Mouse (Mus musculus) adrenal gland, postnatal 4 days (tissue): ENCODE measurements around the gene Fcgbp. TPM values are rescaled to one million over a fixed set of nuclear protein-coding genes. Genes with fewer than 3 reads are reported as not detected.
"Not testable (repeated sequence)": the region's sequence is repeated elsewhere in the genome, so short reads cannot be mapped to it uniquely, and the experiment has no call there.

Experiments used
- DNase-seq, 2 experiments: peaks; one replicate each; pipeline ENCODE4 v3.0.0; 2021 to 2022; ENCODE audit warnings: low spot score in 2 of 2, mixed read lengths in 2 of 2
- total RNA-seq, 2 experiments: library from RNA; stranded (reverse); gene quantifications; 2 replicates each; pipeline ENCODE4 v1.2.3; 2021

Fcgbp gene
- total RNA-seq, 2 experiments from 2014 or later: 0.34 to 0.37 TPM

DNA sequence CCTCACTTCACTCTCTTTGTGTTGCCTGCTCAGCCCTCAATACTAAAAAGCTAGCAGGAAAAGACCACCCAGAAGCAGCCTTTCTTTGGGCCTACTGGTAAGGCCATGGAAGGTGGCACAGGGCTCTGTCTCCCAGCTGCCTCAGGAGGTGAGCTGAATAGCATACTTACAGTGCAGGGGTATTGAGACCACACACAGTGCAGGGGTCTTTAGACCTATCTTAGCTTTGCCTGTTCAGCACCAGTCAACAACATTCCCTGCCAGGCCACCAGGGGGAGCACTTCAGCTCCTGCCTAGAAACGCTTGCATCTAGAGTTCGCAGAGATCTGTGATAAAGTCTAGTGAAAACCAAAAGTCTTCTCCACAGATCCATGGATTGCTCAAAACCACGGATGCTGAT, 77.2 kb downstream of the Fcgbp start:
- peak; percentile 36 to 49 for DNase-seq

DNA sequence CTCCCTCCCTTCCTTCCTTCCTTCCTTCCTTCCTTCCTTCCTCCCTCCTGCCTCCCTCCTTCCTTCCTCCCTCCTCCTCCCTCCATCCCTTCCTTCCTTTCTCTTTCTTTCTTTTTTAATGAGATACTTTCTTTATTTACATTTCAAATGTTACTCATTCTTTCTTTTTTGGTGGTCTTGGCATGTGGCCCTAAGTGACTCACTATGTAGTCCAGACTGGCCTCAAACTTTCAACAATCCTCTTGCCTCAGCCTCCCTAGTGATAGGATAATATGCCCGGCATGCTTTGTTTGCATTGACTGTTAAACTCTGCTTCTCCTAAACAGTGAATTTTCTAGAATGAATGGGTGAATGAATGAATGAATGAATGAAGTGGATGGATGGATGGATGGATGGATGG, 78.8 kb downstream of the Fcgbp start:
- no peak for DNase-seq

DNA sequence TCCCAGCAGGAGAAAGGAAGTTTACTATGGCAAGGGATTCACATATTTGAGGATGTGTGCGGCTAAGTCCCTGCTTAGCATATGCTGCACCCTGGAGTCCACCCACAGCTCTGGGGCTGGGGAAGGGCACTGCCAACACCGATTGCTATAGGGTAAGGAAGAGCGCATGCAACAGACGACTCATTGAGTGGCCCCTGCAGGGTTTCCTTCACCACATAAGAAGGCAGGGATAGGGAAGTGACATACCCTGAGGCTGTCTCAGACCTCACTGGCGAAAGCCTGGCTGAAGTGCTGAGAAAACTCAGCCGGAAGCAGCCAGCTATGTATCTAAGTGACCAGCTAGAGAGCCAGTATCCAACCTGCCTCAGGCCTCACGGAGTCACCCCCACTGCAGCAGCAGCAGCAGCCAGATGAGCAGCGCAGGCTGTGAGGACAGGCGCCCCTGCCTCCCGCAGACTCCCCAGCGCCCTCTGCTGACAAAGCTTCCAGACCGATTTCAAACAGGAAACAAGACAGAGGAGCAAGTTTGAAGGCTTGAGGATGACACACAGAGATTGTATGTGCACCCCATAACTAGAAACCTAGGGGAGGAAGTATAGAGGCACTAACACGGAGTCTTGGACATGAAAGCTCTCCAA, 80.7 kb downstream of the Fcgbp start:
- DNase-seq: peak in 1 of 2 experiments; percentile 42

DNA sequence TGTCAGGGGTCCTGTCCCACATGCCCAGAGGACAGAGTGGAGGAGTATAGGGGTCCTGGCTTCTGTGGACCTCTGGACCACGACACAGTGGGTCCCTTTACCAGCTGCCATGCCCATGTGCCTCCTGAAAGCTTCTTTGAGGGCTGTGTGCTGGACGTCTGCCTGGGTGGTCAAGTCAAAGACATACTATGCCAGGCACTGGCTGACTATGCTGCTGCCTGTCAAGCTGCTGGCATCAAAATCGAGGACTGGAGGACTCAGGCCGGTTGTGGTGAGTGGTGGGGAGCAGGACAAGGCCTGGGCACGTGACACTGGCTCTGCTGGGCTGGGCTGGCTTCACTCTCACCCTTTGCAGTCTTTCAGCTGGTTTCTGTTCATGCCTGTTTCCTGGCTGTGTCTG, 82.6 kb downstream of the Fcgbp start:
- DNase-seq: not testable (repeated sequence)

DNA sequence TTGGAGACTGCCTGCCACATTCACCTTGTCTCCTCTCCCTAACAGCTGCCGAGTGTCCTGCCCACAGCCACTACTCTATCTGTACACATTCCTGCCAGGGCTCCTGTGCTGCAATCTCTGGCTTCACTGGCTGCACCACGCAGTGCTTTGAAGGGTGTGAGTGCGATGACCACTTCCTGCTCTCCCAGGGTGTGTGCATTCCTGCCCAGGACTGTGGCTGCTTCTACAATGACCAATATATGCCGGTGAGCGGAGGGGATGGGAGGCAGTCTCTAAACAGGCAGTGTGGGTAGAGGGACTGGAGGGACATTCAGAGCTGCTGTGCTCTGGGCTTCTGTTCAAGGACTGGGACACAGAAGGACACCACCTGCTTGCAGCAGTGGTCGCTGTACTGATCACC, 88.3 kb downstream of the Fcgbp start:
- DNase-seq: no peak

DNA sequence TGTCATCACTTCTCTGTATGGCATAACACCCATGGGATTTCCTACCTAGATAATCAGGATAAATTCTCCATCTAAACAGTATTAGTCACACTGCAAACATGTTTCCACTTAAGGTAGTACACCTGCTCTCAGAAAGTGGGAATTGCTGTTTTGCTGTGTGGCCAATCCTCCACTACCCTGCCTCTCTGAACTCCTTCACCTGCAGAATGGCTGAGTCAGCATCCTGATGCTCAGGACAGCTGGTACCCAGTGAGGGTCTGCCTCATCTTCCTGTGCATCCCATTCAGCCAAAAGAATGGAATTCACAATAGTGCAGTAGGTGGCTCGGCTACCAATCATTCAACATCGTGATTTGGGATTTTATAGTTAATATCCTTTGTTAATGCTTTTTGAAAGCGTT, 88.9 kb downstream of the Fcgbp start:
- DNase-seq: no peak

DNA sequence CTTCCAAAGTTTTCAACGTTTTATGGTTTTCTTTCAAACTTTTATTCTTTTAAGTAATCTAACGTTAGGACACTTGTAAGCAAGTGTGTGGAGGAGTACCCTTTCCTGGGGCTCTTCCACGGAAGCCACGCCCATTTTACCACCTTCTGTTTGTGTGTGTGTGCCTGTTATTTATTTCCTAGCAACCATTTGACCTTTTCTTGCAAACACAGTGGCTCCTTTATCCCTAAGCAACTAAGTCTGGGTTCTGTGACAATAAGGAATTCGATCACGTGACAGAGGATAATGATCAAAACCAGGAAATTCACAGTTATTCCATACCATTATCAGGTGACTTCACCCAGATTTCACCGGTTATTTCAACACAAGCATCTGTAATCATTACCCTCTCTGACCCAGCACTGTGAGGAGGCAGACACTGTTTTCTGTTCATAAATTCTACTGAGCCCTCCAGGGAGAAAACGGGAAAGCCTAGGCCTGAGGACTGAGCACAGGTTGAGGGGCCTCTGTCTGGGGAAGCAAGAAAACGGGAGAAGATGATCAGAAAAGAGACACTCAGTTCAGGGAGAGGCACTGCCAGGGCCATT, 90.2 kb downstream of the Fcgbp start:
- no peak for DNase-seq

DNA sequence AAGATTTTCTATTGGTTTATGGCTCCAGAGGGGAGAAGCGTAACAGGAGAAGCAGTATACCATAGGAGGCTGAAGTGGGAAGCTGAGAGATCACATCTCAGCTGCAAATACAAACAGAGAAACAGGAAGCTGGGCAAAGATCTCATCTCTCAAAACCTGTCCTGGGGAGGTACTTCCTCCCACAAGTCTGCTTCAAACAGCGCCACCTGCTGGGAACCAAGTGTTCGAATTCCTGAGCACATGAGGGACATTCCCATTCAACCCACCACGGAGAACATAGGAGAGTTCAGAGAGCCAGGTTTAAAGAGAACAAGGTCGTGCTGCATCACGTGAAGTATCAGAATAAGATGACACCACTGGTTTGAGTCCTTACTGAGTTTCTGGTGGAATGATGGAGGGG, 94.4 kb downstream of the Fcgbp start:
- no peak for DNase-seq

DNA sequence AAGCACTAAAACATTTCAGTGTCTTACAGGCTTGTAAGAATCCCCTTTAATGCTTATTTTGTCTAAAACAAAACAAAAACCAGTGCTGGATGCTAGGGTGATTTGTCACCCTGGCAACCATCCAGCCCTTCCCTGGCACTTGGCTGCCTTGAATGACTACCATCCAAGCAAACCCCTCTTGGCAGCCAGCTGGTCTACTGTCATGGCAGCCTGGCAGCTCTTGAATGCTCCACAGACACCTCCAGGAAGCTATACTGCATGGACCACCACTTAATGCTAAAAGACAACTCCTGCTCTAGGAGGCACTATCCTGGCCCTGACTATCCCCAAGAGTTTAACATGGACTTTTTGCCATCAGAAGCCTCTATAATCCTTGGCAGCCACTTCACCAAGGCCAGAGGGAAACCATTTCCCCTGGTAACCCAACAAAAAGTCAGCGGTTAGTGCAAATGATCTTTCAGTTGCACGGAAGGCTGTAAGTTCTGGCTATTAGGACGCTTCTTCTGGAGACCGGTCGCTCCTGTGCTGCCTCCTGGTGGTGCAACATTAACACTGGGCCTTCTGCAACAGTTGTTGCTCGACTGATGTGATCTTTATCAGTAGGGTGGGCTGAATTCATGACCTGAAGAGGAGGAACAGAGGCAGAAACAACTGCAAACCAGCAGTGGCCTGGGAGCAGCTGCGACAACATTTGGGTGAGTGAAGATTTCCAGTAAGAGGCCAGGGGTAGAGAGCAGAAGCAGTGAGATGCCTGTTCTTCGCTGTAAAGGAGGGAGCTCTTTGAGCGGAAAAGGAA, 97.5 kb downstream of the Fcgbp start:
- peak in 1 of 2 experiments; percentile 62 for DNase-seq

DNA sequence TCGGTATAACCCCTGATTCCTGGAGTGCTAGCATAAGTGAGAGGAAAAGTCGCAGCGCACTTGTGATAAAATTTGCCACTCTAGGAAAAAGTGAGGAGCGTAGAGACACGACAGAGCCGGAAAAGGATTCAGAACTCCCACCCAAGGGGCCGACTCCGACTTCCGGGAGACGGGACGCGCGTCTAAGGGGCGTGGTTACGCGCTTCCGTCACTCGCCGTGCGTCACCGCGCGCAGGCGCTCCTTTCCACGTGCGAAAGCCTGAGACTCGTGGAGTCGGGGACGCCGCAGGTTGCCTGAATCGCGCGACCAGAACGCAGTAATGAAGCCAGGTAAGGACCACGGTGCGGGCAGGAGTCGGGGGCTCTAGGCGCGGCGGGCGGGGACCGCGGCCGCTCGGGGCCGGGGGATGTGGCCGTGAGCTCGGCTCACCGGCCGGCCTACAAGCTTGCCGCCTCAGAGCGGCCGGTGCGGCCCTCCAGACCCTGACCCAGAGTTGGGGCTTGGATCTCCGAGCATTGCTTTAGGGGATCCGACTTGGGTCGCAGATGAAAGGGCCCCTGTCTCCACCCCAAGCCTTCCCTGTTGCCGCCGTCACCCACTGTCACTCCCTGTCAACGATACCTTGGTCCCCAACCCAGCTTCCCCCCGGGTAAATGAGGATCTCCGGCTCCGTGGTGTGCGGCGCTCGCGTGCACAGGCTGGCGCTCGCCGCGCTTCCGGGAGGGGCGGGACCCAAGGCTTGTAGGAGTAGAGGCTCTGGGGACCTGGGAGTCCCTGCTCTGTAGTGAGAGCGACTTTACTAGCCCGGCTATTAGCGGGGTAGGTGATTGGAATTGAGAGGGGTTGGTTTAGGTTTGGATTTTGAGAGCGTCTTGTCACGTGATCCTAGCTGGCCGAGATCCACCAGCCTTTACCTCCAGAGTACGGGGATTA, 98.7 kb downstream of the Fcgbp start, which contains the start of gene Fbl:
Fbl (plus strand) TSS at position 222 of the 934 bp plus-strand sequence.
- peak; percentile 67 to 80 for DNase-seq

Other genes with a start within 250 kb of the Fcgbp start
- gene Zfp59, start 232.6 kb upstream of the Fcgbp start, total RNA-seq: 1 to 10 TPM; 4.4 to 5.4 TPM
- 1 to 10 TPM; 8.9 to 9.2 TPM for gene Zfp607a, start 213.7 kb upstream of the Fcgbp start, total RNA-seq
- gene Zfp974, start 141.8 kb upstream of the Fcgbp start, total RNA-seq: 10 to 100 TPM; 17.5 to 18.2 TPM
- gene Zfp780b, start 92.1 kb upstream of the Fcgbp start, total RNA-seq: 10 to 100 TPM; 14.1 to 14.7 TPM
- 1 to 10 TPM; 3.4 to 4.1 TPM for gene Zfp850, start 57.1 kb upstream of the Fcgbp start, total RNA-seq
- 100 to 1,000 TPM; 144 to 157 TPM for gene Psmc4, start 21.1 kb upstream of the Fcgbp start, total RNA-seq
- under 1 TPM in 1 of 2 experiments, not detected in 1; 0.06 TPM for gene 9530053A07Rik, start 58.2 kb downstream of the Fcgbp start, total RNA-seq
- gene Fbl, start 98.5 kb downstream of the Fcgbp start, total RNA-seq: 100 to 1,000 TPM; 102 to 119 TPM
- gene Dyrk1b, start 108.2 kb downstream of the Fcgbp start, total RNA-seq: 10 to 100 TPM; 40.9 to 41.9 TPM
- gene Eid2, start 196.6 kb downstream of the Fcgbp start, total RNA-seq: 10 to 100 TPM; 32.1 to 33.9 TPM
- gene Eid2b, start 206.5 kb downstream of the Fcgbp start, total RNA-seq: 10 to 100 TPM; 22.3 to 23.6 TPM
- gene Selenov, start 219.9 kb downstream of the Fcgbp start, total RNA-seq: under 1 TPM; 0.87 TPM
- 1 to 10 TPM in 1 of 2 experiments, under 1 TPM in 1; 0.62 to 1.6 TPM for gene Dll3, start 231.0 kb downstream of the Fcgbp start, total RNA-seq
- gene Timm50, start 240.8 kb downstream of the Fcgbp start, total RNA-seq: 10 to 100 TPM; 84.1 to 85.6 TPM